Mouse (Mus musculus) hematopoietic stem cell, adult 5-6 weeks (primary cell): Measurements from ENCODE around the gene Rnf128. TPM values are rescaled to one million over a fixed set of nuclear protein-coding genes. Genes with fewer than 3 reads are reported as not detected.
A peak's percentile ranks its signal among the peaks of the same experiment; 100 is the strongest.
"Not testable (repeated sequence)": the region's sequence is repeated elsewhere in the genome, so short reads cannot be mapped to it uniquely, and the experiment has no call there.

Experiments used
- ATAC-seq, 2 experiments: fragments of 125-278 bp in 1 of 2; replicated peaks in 1 of 2; 2 replicates each; pipeline ENCODE4 v1.8.0; 2016 to 2017; ENCODE audit warnings: inconsistent platforms in 2 of 2, mild to moderate bottlenecking in 2 of 2, moderate number of reproducible peaks in 2 of 2, low read depth in 1 of 2, moderate TSS enrichment in 1 of 2; ENCODE audit not compliant: low FRiP score in 2 of 2, poor library complexity in 2 of 2, severe bottlenecking in 2 of 2, insufficient read depth in 1 of 2, low TSS enrichment in 1 of 2
- total RNA-seq: library from RNA; stranded (forward); fragments of 172-1452, 232-1000 nt; gene quantifications from 2 replicates; pipeline ENCODE4 v1.2.3, GENCODE M21; 2017

Rnf128 gene
- 0.45 and 0.81 TPM in 2 replicates for total RNA-seq

DNA sequence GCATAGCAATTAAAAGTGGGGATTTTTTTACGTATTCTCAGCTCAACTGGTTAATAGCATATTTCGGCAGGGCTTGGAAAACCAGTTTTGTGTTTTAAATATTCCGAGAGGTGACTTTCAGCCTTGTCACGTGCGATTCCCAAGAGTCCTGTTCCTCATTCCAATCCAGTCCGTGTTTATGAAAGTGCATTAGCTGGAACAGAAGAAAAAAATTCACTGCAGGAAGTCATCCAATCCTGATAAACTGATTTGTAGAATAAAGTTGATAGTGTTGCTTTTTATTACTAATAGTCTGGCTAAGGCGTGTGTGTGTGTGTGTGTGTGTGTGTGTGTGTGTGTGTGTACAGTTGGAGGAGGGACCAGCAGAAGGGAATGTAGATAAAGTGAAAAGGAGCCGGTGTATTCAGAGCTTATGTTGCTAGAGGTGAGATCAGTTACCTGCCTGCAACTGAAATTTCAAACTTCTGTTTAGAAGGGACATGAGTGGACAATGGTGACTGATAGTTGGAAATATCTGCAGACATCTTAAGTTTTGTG lies at the start of gene Rnf128:
Gene Rnf128 (plus strand): TSS at position 392 of the 537 bp plus-strand sequence.
- ATAC-seq: no peak

DNA sequence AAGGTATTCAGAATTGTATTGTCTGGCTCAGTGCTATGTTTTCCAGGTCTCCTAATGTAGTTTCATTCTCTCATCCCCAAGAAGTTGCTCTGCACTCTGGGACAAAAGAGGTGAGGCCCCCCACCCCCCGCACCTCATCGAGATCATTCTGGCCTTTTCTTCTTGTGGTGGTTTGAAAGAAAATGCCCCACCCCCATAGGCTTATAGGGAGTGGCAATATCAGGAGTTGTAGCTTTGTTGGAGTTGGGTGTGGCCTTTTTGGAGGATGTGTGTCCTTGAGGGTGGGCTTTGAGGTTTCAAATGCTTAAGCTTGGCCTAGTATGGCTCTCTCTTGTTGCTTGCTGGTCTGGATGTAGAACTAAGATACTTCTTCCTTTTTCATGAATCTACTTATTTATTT lies 47.0 kb upstream of the Rnf128 start:
- ATAC-seq: no peak

DNA sequence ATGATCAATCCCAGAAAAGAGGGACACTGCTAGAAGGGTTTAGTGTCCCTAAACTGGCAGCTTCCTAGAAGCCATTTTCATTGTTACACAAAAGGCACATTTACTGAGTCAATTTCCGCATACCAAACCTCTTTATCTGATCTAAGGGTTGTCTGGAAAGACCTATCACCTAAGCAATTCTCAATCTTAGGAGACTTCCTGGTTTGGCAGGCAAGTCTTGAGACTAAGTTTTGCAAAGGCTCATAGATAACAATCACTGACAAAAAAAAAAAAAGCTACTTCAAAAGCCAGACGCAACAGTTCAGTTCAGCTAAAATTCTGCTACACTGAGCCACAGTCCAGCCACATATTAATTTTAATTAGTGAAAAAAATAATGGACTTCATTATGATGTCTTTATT lies 43.9 kb upstream of the Rnf128 start:
- ATAC-seq: no peak

DNA sequence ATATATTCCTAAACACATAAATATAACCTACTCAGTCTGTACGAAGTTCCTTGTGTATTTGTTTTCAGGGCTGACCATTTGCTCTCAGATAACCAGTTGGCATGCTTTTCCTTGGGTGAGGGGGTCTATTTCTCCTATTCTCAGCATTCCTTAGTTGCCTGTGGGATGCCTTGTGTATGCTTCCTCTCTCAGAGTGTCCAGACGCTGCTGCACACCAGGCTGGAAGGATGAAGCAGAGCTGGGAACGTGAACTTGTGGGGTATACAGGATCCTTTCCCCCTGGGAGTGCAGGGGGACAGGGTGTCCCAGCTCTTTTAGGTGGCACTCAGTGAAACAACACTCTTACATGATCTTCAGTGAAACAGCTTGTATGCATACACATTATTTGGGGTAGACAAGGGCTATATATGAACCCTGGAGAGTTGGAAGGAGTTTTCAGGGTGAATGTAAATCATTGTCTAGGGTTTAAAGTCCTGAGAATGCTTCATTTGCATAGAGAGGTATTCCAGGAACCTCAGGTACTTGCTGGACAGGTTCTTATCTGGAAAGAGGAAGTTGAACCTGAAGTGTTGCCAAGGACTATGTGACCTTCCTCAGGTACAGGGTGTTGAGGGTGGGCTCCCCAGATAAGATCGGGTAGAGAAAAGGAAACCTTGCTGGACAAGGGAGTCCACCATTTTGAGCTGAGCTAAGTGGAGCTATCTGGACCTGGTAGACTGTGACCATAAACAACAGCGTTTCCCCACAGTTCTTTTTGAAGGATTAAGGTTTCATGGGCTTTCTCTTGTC lies 38.6 kb upstream of the Rnf128 start:
- ATAC-seq: no peak

DNA sequence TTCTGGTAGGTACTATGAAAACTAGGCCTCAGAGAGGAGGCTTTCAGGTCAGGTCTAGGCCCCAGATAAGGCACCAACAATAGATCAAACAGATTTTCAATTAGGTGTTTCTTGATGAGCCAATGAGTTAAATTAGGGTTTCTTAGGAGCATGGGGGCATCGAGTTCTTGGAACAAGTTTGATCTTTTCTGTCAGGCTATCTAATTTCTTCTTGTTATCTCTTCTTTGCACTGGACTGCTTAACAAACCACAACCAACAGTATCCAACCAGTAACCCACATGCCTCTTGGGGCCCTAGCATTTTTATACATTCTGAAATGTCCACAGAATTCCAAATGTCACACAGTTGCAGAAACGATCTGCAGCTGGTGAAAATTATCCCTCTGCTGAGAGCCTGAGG lies 37.4 kb upstream of the Rnf128 start:
- ATAC-seq: no peak

DNA sequence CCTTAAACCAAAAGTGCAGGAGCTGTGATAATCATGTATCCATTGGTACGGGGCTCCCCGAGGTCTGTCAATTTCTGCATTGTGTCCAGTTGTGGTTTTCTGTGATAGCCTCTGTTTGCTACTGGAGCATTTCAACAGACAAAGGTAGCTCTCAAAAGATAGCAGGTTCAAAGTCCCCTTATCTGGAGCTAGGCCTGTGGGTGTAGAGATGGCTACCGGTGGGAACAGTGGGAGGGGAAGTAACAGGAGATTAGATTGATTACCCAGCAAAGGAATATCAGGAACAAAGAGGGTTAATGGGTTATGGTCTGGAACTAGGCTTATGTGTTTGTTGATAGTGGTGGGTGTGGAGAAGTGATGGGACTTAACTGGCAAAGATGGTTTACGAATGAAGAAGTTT lies 36.1 kb upstream of the Rnf128 start:
- no peak for ATAC-seq

DNA sequence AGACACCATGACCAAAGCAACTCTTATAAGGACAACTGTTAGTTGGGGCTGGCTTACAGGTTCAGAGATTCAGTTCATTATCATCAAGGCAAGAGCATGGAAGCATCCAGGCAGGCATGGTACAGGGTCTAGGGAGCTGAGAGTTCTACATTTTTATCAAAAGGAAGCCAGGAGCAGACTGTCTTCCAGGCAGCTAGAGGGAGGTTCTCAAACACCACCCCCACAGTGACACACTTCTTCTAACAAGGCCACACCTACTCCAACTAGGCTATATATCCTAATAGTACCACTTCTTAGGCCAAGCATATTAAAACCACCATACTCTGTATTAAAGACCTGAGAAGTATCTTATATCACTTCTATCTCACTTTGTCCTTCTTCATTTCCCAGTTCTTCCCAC lies 33.4 kb upstream of the Rnf128 start:
- no peak for ATAC-seq

DNA sequence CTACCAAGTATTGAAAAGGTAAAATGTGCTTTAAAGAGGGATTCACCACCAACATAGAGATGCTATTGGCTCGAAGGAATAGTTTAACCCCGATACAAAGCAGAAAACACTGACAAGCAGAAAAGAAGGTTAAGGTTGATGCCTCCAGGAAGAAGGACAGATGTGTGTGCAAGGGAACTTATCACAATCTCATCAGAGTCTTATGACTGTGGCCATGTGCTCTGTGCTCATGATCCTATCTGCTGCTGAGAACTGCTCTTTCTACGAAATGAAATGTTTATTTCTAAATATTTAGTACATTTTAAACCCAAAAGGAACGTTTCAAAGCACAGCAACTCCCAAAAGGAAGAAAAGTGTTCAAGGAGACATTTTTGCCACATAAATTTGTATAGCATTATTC lies 30.8 kb upstream of the Rnf128 start:
- no peak for ATAC-seq

DNA sequence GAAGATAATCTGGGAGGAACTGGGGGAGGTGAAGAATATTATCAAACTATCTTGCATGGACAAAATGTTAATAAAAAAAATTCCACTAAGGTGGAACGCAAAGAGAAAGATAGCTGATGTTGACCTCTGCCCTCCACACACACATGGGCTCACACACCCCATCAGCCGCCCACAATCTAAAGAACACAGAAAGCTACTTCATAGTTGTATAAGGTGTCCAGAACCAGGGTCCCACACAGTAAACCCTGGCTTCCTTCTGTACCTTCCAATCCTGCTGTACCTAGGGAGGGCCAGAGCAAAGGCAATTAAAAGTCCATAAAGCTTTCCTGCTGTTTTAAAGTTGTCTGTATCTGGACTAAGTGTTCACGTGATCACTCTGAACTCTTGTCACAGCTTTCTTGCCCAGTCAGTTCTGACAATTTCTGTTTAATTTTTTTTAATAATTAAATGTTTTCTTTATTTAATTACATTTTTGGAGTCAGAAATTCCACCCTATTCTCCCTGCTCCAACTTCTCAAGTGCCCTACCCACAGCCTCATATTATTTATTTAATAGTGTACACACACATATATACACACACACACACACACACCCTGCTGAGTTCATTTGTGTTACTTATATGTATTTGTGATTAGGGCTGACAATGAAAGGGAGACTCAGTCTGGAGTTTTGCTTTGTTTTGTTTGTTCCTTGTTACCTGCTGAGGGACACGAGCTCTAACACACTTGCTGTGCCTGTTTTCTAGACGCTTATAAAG lies 25.3 kb upstream of the Rnf128 start:
- no peak for ATAC-seq

DNA sequence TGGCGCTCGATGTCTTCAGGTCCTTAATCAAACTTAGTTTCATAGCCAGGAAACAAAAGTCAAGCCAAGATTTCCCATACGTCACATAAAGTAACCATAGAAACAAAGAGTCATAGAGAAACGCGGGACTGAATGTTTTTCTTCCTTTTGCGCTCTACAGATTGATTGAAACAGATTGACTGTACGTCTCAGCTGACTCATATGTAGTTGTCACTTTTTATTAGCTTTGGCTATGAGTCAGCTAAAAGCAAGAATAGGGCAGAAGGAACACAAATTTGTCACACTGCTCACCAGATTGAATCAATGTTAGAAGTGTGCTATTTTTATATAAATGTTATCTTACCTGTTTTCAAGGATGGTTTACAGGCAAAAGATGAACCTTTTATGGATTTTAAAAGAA lies 19.4 kb upstream of the Rnf128 start:
- no peak for ATAC-seq

DNA sequence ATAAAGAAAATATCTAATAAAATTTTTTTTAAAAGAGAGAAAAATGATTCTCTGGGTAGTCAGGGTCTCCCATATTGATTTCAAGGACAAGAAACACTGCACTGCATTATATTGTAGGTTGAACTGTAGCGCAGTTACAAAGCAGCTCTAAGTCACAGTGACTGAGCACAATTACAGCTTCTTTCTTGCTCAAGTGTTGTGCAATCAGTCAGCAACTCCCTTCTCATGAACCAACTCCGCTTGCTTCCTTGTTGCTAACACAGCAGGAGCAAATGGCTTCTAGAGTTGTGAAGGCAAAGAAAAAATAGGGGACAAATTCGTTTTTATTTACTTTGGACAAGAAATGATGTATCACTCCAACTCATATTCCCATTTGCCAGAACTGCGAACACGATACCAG lies 12.7 kb upstream of the Rnf128 start:
- peak in 1 of 2 experiments; percentile 71; a peak in 2 of 4 replicates for ATAC-seq

DNA sequence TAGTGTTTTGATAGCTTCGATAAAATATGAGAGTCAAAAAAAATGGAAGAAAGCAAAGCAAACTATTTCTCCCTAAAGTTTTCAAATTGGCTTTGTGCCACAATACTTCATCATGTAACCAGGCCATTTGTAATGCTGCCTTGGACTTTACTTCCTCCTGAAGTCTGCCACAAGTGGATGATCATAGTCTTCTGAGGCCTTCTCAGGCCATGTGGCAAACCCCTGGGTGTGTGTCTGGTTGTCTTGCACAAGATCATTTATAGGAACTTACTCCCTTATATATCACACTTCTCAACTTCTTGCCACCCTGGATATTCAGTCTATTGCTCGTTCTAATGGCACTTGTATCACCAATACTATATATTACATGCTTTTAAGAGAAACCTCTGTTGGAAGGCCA lies 11.0 kb upstream of the Rnf128 start:
- peak in 1 of 2 experiments; percentile 58; a peak in 1 of 4 replicates for ATAC-seq

DNA sequence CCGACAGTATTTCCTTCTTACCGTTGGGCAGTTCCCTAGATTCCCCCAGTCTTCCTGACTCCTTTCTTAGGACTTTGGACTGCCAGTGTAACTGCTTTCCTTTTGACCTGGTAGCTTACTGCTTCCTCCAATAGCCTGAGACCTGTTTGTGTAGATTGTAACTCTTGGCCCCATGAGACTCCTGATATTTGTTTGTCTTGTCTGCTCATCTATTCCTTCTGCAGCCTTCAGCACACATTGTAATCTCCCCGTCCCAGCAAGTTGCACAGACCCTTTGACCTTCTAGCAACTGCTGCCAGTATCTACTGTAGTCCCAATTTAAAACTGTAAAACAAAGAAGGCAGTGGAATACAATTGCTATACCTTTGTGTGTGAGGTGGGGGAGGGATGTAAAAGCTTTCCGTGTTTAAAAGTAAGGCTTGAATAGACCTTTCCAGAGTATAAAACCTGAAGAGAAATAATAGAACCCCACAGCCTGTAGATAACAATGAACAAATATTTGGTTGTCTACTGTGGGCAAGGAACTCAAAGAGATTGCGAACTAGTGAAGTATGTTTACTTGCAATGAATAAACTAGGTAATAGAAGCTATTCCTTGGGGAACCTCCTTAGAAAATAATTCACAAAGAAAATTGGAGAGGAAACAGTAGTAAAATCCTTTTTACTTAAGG lies 726 bp upstream of the Rnf128 start:
- ATAC-seq: no peak

DNA sequence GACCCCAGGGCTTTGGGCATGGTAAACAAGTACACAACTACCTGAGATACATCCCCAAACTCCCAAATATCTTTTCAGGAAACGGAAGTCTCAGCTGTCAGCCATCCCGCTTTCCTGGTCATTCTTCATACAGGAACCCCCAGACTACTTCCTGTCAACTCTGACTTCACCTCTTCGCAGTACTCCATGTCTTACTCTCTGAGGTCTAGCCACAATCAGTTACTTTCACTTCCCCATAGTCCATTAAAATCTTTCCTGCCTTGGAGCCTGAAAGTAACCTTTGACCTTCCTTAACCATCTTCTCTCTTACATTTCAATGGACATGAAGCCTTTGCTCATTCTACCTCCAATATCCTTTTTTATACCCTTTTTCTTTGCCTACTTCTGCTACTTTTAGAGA lies 6.9 kb downstream of the Rnf128 start:
- ATAC-seq: no peak

DNA sequence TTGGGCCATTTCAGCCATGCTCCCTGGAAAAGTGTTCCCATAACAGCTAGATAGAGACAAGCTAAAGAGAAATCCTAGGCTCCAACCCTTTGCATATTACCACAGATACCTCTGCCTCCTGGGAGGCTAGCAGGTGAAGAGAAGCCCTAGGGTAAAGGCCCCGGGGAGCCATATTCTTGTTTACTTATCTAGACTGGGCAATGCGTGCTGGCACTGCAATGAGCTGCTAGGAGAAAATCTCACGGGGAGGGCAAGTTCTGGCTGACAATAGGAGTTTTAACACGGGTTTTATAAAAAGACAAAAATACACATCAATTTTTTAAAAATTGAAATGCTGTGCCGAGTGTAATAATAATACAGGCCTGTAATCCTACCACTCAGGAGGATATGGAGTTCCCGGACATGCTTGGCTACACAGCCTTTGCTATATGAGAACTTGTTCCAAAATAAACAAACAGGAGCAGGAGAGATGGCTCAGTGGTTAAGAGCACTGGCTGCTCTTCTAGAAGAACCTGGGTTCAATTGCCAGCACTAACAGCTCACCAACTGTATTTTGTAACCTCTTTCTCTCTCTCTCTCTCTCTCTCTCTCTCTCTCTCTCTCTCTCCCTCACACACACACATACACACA lies 15.6 kb downstream of the Rnf128 start:
- ATAC-seq: no peak

DNA sequence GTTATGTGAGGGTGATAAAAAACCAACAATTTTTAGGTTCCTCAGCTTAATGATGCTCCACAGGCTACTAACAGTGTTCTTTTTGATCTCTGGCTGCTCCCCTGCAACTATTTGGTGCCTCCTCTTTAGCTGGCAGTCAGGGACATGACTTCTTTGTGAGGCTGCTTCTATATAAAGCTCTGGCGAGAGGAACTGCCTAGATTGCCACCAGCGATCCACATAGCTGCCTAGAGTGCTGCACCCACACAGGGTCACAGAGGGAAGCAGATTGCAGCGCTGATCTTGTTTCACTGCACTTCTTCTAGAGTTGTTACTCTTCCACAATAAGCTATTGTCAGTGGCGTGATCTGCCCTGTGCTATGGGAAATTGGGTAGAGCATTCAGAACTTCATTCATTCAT lies 20.5 kb downstream of the Rnf128 start:
- no peak for ATAC-seq

DNA sequence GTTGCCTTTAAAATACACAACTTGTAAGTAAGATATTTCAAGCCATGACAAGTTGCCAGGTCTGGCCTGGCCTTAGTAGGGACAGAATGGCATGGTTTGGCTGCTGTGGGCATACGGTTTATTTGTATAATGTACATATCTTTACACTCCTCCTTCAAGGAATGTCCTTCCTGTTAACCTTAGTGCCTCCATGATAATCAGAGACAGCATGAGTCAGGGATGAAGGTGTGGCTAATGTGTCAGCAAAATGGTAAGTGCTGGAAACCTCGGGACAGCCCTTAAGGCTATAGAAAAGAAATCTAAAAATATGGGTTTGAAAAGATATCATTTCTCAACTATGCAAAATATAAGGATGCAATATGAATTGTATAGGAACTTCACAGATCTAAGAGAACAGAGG lies 23.6 kb downstream of the Rnf128 start:
- not testable (repeated sequence) for ATAC-seq

DNA sequence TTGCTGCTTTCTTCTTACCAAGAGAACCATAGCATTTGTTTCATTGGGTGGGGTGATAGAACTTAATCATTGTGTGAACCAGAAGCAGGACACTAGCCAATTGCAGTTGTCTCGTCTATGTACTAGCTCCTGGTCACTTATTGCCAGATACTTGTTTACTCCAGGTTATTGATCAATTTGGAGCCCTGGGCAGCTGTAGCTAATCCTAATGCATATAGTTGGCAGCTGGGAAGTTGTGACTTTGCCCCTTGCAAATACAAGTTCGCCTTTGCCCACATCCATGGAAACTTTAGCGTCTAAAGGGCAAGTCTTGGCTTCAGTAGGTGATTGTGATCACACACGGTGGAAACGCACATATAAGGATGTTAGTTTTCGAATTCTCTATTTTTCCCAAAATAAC lies 33.3 kb downstream of the Rnf128 start:
- no peak for ATAC-seq
